Mouse (Mus musculus) midbrain, embryonic 12.5 days (tissue): ENCODE data around the gene Pard3b. TPM values are rescaled to one million over a fixed set of nuclear protein-coding genes. Genes with fewer than 3 reads are reported as not detected.

Experiments
- ATAC-seq: fragments of 200-750 bp; cut with Nextera tagmentation; 2 replicates; pipeline ENCODE4 v1.8.0; 2017; ENCODE audit warnings: low read depth, moderate TSS enrichment, moderate library complexity; ENCODE audit not compliant: low FRiP score
- H3K27ac ChIP-seq: fragments of 300-500 bp; sonication (generic); replicated peaks from 2 replicates; pipeline ENCODE4 v1.5.1; 2016; ENCODE audit warnings: mild to moderate bottlenecking
- H3K27me3 ChIP-seq: fragments of 300-500 bp; sonication (generic); 2 replicates; pipeline ENCODE4 v1.6.1; 2016; ENCODE audit warnings: mild to moderate bottlenecking
- H3K36me3 ChIP-seq: fragments of 300-500 bp; sonication (generic); 2 replicates; pipeline ENCODE4 v1.6.1; 2016
- H3K4me1 ChIP-seq: fragments of 300-500 bp; sonication (generic); 2 replicates; pipeline ENCODE4 v1.6.1; 2016
- H3K4me2 ChIP-seq: fragments of 300-500 bp; sonication (generic); replicated peaks from 2 replicates; pipeline ENCODE4 v1.6.1; 2016; ENCODE audit warnings: mild to moderate bottlenecking, moderate library complexity
- H3K4me3 ChIP-seq: fragments of 300-500 bp; sonication (generic); 2 replicates; pipeline ENCODE4 v1.5.1; 2016; ENCODE audit warnings: mild to moderate bottlenecking
- H3K9ac ChIP-seq: fragments of 300-500 bp; sonication (generic); replicated peaks from 2 replicates; pipeline ENCODE4 v1.6.1; 2016; ENCODE audit warnings: mild to moderate bottlenecking, moderate library complexity
- H3K9me3 ChIP-seq: fragments of 300-500 bp; sonication (generic); 2 replicates; pipeline ENCODE4 v1.6.1; 2016; ENCODE audit warnings: mild to moderate bottlenecking
- WGBS: fragments of 180-500 bp; shearing (Covaris S2); methylation state at CpG from one replicate; pipeline ENCODE4 v1.1.7; 2016; 5-methylcytosine and 5-hydroxymethylcytosine counted together
- polyA plus RNA-seq: library from polyadenylated mRNA; unstranded; fragments of >200 nt; fragmentation: Nextera tagmentation; extraction: Ambion mirVana; gene quantifications from 2 replicates; pipeline ENCODE4 v1.2.1, GENCODE M21; 2016

The Pard3b gene
- polyA plus RNA-seq, 1 experiment from 2014 or later: 18.5 TPM

- WGBS: 46% methylated on average over 21 of the region's 21 CpGs
- Histone ChIP-seq H3K9ac (no peak overlapping the region; the same call in 1 of the 2 replicates), H3K27me3 (no peaks in the 10 kb centered on the region), H3K27ac (peak overlapping the region; percentile 65), H3K4me3 (no peak overlapping the region), H3K9me3 (no peaks in the 10 kb centered on the region), H3K4me1 (peaks cover 20% of the 10 kb centered on the region), H3K4me2 (peak overlapping the region; percentile 29), H3K36me3 (no peaks in the 10 kb centered on the region)
- peak; percentile 70 for ATAC-seq
These were observed 1044.1 kb downstream of the Pard3b start for GRCm38 (mm10) chr1:62682456-62683385.

- WGBS: 94% methylated on average over 2 of the region's 2 CpGs
- H3K4me2 ChIP-seq: no peak overlapping the region
- no peaks in the 10 kb centered on the region for H3K27me3 ChIP-seq
- no peaks in the 10 kb centered on the region for H3K9me3 ChIP-seq
- no peak for ATAC-seq
- H3K4me3 ChIP-seq: no peak overlapping the region
- no peak overlapping the region for H3K9ac ChIP-seq
- no peaks in the 10 kb centered on the region for H3K36me3 ChIP-seq
- no peak overlapping the region for H3K27ac ChIP-seq
- H3K4me1 ChIP-seq: peaks cover 20% of the 10 kb centered on the region
These were observed 1044.9 kb downstream of the Pard3b start for GRCm38 (mm10) chr1:62683498-62683897.

- Histone ChIP-seq H3K27me3 (0 out of 2 replicates have a peak, but pooled peaks cover 5% of the 10 kb centered on the region), H3K9ac (no peak overlapping the region), H3K4me1 (peaks cover 13% of the 10 kb centered on the region), H3K4me3 (no peak overlapping the region), H3K9me3 (no peaks in the 10 kb centered on the region), H3K4me2 (no peak overlapping the region), H3K27ac (no peak overlapping the region), H3K36me3 (no peaks in the 10 kb centered on the region)
- WGBS: 89% methylated on average over 8 of the region's 8 CpGs
- ATAC-seq: no peak
These were observed 1048.9 kb downstream of the Pard3b start for GRCm38 (mm10) chr1:62687511-62687910.

GRCm38 (mm10) chr1:62691175-62691574 is 1052.6 kb downstream of the Pard3b start:
- Histone ChIP-seq H3K9ac (no peak overlapping the region), H3K27ac (no peak overlapping the region), H3K4me2 (no peak overlapping the region), H3K4me1 (0 out of 2 replicates have a peak, but pooled peaks cover under 1% of the 10 kb centered on the region), H3K36me3 (no peaks in the 10 kb centered on the region), H3K4me3 (no peak overlapping the region), H3K9me3 (no peaks in the 10 kb centered on the region), H3K27me3 (0 out of 2 replicates have a peak, but pooled peaks cover 6% of the 10 kb centered on the region)
- ATAC-seq: no peak
- 90% methylated on average over 6 of the region's 6 CpGs for WGBS
